Mouse (Mus musculus) ovary, postnatal 10 days (tissue): ENCODE results near the gene Spint2.

Experiments
- DNase-seq: peaks from one replicate; pipeline ENCODE4 v3.0.0; 2022; ENCODE audit warnings: low spot score

The Spint2 gene

DNA sequence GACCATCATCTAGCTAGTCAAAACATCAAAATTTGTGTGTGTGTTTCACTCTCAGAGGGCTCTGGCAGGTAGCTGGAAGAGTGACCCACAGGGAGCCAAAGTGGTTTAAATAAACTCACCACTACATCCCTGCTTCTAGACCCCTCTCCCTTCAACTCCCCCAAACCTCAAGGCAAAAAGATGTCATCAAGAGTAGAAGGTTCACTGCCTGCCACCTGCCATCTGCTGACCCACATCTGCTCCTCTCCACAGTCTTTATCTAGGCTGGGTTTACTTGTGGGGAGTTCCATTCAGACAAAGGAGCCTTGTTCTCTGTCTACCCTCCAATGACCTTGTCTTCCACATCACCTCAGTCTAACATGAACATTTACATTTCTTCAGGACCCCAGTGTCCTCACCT lies 2.5 kb downstream of the Spint2 start:
- DNase-seq: no peak

DNA sequence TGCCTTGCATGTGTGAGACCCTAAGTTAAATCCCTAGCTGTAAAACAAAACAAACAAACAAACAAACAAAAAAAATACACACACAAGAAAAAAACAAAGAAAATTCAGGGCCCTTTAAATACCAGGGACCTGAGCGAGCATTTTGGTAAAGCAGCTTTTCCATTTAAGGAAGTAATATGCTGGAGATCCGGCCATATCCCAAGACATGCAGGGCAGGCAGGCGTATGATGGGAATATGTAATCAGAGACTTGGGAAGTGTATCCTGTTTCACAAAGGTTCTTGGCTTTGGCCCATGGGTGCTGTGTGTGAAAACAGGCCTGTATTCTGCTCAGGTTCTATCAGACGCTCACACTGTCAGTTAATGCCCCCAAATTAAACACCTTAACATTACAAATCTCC lies 4.2 kb downstream of the Spint2 start:
- DNase-seq: no peak

DNA sequence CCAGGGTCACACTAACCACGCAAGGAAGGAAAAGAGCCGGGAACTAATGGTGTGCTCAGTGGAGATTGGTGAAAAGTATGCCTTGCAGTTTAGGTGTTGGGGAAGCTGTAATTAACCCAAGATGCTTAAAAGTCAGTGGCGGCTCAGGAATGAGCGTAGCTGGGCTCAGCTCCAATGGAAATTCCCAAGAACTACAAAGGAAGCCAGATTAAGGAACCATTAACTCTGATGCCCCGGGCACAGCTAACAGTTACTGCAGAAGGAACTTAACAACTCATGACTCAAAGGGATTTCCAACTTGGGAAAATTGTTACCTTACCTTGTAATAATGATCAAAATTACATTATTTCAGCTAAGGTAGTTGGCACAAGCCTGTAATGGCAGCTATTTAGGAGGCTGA lies 5.0 kb downstream of the Spint2 start:
- DNase-seq: no peak

GRCm38 (mm10) chr7:29271687-29272465 lies 9.8 kb downstream of the Spint2 start:
- no peak for DNase-seq

DNA sequence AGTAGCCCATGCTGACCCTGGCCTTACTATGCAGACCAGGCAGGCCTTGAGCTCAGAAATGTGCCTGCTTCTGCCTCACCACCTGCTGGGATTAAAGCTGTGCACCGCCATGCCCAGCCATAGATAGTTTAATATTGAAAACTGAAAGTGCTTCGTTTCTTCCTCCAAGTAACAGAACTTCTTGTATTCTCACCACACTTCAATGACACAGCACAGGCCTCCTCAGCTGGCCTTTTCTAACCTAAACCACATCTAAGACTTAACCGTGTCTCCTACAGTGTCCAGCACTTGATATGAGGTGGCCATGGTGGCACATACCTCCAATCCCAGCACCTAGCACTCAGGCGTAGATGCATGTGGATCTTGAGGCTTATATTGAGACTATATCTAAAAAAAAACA lies 11.3 kb downstream of the Spint2 start:
- no peak for DNase-seq

DNA sequence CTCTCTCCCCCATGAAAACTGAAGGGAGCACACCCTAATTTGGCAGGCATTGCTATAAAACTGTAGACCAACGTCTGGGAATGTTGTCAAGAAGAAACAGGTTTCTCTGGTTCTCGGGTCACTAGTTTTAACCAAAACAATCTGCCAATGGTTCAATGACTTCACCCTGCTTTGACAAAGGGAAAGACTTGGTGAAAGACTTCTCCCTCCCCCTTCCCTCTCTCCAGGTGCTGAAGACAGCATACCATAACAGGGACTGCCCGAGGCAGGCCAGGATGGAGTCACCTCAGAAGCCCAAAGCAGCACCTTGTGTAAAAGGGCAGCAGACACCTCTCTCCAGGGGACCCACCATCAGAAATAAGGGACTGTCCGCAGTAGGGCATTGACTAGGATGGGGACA lies 14.8 kb downstream of the Spint2 start:
- no peak for DNase-seq

- no peak for DNase-seq
Measured at GRCm38 (mm10) chr7:29265636-29266035, 16.1 kb downstream of the Spint2 start.

DNA sequence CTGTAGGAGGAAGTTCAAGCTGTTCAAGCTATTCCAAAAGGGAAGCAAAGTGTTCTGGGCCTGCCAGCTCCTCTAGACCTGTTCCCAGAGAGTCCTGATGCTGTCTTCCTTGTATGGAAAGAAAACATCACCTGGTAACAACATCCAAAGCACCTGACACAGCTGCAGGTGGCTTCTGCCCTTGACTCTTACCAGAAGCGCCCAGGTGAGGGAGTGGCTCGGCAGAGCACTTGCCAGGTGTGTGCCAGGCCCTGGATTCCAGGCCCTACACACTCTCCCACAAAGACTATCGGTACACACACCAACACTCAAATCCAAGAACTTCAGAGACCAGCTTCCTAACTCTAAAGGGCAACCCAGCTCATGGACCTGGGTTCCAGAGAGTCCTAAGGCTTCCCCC lies 17.9 kb downstream of the Spint2 start:
- no peak for DNase-seq

DNA sequence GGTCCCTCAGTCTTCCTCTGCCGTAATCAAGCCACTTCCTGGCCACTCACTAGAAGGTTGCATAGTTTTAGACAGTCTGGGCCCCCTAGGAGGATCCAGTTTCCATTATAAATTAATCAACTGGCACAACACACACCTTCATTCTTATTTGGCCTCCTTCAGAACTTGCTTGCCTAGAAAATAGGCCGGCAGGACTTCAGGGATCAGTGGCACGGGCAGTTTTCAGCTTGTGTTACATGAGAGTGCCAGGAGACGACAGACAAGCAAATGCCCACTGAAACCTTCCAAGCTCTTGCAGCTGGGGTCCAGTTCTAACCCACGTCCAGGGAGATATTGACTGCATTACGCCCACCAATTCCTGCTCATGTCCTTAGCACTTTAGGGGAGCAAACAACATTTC lies 19.6 kb downstream of the Spint2 start:
- DNase-seq: no peak

DNA sequence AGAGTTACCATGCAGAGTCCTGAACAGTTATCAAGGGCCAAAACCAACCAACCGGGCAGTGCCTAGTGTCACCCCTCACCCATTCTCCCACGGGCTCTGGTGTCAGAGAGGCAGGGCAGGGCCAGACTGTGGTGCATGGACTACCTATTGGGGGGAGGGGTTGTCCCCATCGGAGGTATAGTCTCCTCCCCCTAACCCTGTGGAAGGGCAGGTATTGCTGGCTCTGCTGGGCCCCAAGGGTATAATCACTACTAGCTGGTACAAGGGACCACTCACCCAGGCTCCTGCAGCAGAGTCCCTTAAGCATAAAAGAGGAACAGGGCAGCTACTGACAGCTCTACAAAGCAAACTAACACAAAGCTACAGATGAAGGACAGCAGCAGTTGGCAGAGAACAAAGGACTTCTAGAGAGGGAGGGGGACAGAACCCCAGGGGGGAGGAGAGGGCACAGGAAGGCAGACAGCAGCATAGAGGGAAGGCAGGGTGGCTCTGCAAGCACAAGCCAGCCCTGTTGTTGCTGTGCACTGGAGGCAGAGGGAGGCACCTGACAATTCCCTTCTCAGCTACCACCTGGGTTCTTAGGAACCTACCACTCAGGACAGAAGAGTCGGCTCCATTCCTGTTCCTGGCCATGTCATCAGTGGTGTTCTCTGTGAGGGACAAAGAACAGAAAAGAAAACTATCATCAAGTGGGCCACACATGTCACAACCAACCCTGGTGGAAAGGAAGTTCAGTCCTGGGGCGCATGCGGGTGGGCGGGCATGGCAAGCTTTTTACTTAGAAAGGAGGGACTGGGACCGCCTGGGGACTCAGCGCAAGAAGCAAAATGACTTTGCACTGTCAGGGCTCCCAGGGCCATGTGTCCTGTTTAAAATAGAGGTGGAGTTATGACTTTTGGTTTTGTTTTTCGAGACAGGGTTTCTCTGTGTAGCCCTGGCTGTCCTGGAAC lies 21.7 kb downstream of the Spint2 start:
- DNase-seq: no peak

DNA sequence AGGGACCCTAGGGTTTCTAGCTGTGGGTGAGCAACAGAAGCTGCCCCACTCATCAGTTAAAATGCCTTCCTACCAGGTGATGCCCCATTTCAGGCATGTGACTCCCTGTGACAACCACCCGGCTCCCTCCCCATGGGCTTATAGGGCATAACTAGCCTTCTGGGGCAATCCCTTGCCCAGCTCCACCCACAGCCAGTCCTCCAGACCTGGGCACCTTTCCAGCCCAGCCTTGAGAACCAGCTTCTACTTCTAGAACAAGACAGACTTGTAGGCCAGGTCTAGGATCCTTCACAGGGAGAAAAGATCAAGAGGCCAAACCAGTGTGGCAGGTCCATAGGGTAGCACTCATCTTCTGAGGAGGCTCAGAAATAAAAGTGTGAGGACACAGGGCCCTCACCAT lies 24.3 kb downstream of the Spint2 start:
- no peak for DNase-seq

- DNase-seq: no peak
Measured at GRCm38 (mm10) chr7:29255875-29256274, 25.8 kb downstream of the Spint2 start.

GRCm38 (mm10) chr7:29253842-29254241 lies 27.9 kb downstream of the Spint2 start:
- no peak for DNase-seq

DNA sequence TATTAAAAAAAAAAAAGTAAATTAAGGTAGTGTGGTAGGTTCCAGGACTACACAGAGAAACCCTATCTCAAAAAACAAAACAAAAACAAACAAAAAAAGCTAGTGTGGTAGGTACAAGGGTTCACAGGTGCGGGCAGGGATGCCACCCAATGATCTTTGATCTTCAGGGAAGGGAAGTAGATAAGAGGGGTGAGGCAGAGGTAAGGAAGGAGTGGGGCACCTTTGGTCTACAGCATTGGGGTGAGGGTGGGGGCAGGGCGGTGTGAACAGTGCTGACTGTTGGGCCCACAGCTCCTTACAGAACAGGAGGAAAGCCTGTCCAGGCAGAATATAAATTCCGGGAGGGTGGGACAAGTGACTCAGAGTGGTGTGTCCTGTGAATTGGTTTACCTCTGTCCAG lies 30.5 kb downstream of the Spint2 start:
- DNase-seq: no peak

DNA sequence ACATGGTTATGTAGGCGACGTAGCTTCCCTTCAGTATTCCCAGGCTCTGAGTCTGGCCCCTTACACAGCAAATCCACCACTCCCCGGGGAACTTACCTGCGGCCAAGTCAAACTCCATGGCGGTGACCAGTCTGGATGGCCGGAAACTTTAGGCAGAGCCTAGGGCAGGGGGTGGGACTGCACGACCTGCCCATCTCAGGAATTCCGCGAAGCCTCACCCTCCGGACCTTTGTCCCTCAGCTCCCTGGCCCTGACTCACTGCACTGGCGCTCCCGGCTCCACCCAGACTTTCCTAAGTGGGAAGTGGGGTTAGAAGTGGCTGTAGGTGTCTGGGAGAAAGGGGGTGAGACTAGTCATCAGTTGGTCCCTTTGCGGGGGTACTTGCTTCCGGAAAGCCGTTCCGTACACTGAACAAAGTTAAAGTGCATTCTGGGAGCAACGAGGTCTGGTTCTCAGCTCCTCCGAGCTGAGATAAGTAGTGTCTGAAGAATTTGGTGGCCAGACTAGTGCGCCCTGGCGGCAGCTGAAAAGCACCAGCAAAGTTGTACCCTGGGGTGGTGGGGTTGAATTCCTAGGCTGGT lies 33.4 kb downstream of the Spint2 start, which contains the start of gene 2200002D01Rik:
2200002D01Rik (minus strand) TSS at position 206 of the 581 bp plus-strand sequence.
- no peak for DNase-seq

DNA sequence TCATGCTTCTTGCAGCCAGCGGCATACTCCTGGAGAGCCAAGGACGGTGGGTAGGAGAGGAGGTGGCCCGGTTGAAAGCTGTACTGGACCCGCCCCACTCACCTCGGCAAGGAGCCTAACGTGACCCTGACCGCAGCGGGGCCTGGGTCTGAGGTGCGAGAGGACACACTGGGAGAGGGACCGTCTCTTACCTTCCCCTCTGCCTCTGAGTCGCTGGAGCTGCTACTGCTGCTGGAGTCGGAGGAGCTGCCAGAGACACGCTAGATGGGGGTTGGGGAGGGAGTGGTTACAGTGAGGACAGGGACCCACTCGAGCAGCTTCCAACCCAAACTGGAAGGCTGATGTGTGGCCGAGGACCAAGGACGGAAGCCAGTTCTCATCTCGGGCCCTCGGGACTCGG lies 34.0 kb downstream of the Spint2 start:
- no peak for DNase-seq

GRCm38 (mm10) chr7:29247314-29247700 lies 34.4 kb downstream of the Spint2 start:
- peak; percentile 72 for DNase-seq

GRCm38 (mm10) chr7:29246619-29247313 lies 34.9 kb downstream of the Spint2 start:
- DNase-seq: no peak

GRCm38 (mm10) chr7:29246015-29246414 lies 35.7 kb downstream of the Spint2 start:
- no peak for DNase-seq

GRCm38 (mm10) chr7:29244732-29245416 lies 36.8 kb downstream of the Spint2 start:
- DNase-seq: no peak
